Mouse (Mus musculus) liver, postnatal 0 days (tissue): ENCODE results near the gene Syce3. TPM values are rescaled to one million over a fixed set of nuclear protein-coding genes. Genes with fewer than 3 reads are reported as not detected.

Experiments
- ATAC-seq: fragments of 200-750 bp; cut with Nextera tagmentation; 2 replicates; pipeline ENCODE4 v1.8.0; 2017; ENCODE audit warnings: mild to moderate bottlenecking, moderate library complexity
- DNase-seq: peaks from one replicate; pipeline ENCODE4 v3.0.0-alpha.2; 2016
- H3K27ac ChIP-seq: fragments of 300-500 bp; sonication (generic); 2 replicates; pipeline ENCODE4 v1.5.1; 2014; ENCODE audit warnings: antibody characterized with exemption, moderate library complexity, mild to moderate bottlenecking, low read depth
- H3K27me3 ChIP-seq: fragments of 300-500 bp; sonication (generic); 2 replicates; pipeline ENCODE4 v1.6.1; 2014; ENCODE audit warnings: low read length, control low read depth, mixed read lengths; ENCODE audit not compliant: insufficient read depth
- H3K36me3 ChIP-seq: fragments of 300-500 bp; sonication (generic); replicated peaks from 2 replicates; pipeline ENCODE4 v1.6.1; 2014; ENCODE audit warnings: mild to moderate bottlenecking, control low read depth, low read length, moderate library complexity, mixed read lengths; ENCODE audit not compliant: insufficient read depth
- H3K4me1 ChIP-seq: fragments of 300-500 bp; sonication (generic); 2 replicates; pipeline ENCODE4 v1.6.1; 2014; ENCODE audit warnings: antibody characterized with exemption, mild to moderate bottlenecking, control low read depth; ENCODE audit not compliant: insufficient read depth
- H3K4me2 ChIP-seq: fragments of 300-500 bp; sonication (generic); 2 replicates; pipeline ENCODE4 v1.6.1; 2014; ENCODE audit warnings: low read depth, mild to moderate bottlenecking, low read length, moderate library complexity, mixed read lengths
- H3K4me3 ChIP-seq: fragments of 300-500 bp; sonication (generic); 2 replicates; pipeline ENCODE4 v1.5.1; 2014; ENCODE audit warnings: low read depth, low read length
- H3K9ac ChIP-seq: fragments of 300-500 bp; sonication (generic); replicated peaks from 2 replicates; pipeline ENCODE4 v1.6.1; 2014; ENCODE audit warnings: mild to moderate bottlenecking, moderate library complexity
- H3K9me3 ChIP-seq: fragments of 300-500 bp; sonication (generic); 2 replicates; pipeline ENCODE4 v1.6.1; 2016; ENCODE audit warnings: mild to moderate bottlenecking, control low read depth, low read length, mixed read lengths
- CTCF ChIP-seq: sonication (generic); IDR thresholded peaks from 2 replicates; pipeline ENCODE4 v1.5.1; 2016; ENCODE audit warnings: antibody characterized with exemption, low read depth
- EP300 ChIP-seq: IDR thresholded peaks from 2 replicates; pipeline ENCODE4 v1.6.1; 2016; ENCODE audit warnings: antibody characterized with exemption, low read depth, mild to moderate bottlenecking
- WGBS: fragments of 180-500 bp; shearing (Covaris S2); extraction: QIAGEN DNeasy Blood & Tissue Kit; methylation state at CpG from one replicate; pipeline ENCODE4 v1.1.7; 2014; ENCODE audit not compliant: insufficient replicate concordance; 5-methylcytosine and 5-hydroxymethylcytosine counted together
- polyA plus RNA-seq: library from polyadenylated mRNA; unstranded; fragments of >200 nt; fragmentation: Nextera tagmentation; extraction: Ambion mirVana; gene quantifications from 2 replicates; pipeline ENCODE4 v1.2.1, GENCODE M21; 2015

Gene Syce3
- polyA plus RNA-seq, 1 experiment from 2014 or later: not detected

- Histone ChIP-seq H3K27ac (no peak overlapping the region), H3K9ac (no peak overlapping the region), H3K27me3 (no peaks in the 10 kb centered on the region), H3K36me3 (peaks cover 31% of the 10 kb centered on the region), H3K9me3 (no peaks in the 10 kb centered on the region), H3K4me1 (peaks cover 10% of the 10 kb centered on the region), H3K4me2 (no peak overlapping the region), H3K4me3 (no peak overlapping the region)
- 88% methylated on average over 5 of the region's 5 CpGs for WGBS
- DNase-seq (peak; percentile 8), ATAC-seq (no peak)
- TF ChIP-seq EP300 (no peak), CTCF (no peak)
Observed at GRCm38 (mm10) chr15:89350447-89350846, 59.9 kb downstream of the Syce3 start.

- WGBS: 71% methylated on average over 3 of the region's 3 CpGs
- DNase-seq (no peak), ATAC-seq (no peak)
Observed at GRCm38 (mm10) chr15:89343325-89343724, 67.0 kb downstream of the Syce3 start.

DNA sequence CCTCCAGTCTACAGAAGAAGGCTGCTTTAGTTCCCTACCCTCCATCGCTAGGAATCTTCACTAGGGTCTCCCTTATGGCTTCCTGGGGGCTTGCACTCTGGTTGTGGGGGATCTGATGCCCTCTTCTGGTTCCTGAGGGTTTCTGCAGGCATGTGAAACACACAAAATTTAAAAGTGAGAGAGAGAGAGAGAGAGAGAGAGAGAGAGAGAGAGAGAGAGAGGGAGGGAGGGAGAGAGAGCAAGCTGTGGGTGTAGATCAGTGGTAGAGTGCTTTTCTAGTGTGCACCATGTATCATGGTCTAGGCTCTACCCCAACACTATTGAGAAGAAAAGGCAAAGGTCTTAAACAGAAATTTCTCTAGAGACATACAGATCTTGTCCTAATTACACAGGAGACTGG lies 68.6 kb downstream of the Syce3 start:
- no peak for DNase-seq
- 64% methylated on average over 1 of the region's 1 CpGs for WGBS

More at GRCm38 (mm10) chr15:89343325-89343724, 67.0 kb downstream of the Syce3 start:
- H3K36me3 ChIP-seq: no peaks in the 10 kb centered on the region
- H3K9me3 ChIP-seq: no peaks in the 10 kb centered on the region
- H3K4me1 ChIP-seq: no peaks in the 10 kb centered on the region
- no peak overlapping the region for H3K4me3 ChIP-seq
- TF ChIP-seq CTCF: peak; percentile 56
- no peak for TF ChIP-seq EP300
- H3K27ac ChIP-seq: no peak overlapping the region
- H3K9ac ChIP-seq: no peak overlapping the region
- H3K4me2 ChIP-seq: no peak overlapping the region
- no peaks in the 10 kb centered on the region for H3K27me3 ChIP-seq

More for the DNA sequence above, 68.6 kb downstream of the Syce3 start:
- Histone ChIP-seq H3K27me3 (no peaks in the 10 kb centered on the region), H3K4me3 (no peak overlapping the region), H3K9me3 (no peaks in the 10 kb centered on the region), H3K4me2 (no peak overlapping the region), H3K4me1 (no peaks in the 10 kb centered on the region), H3K9ac (no peak overlapping the region), H3K36me3 (no peaks in the 10 kb centered on the region), H3K27ac (no peak overlapping the region)
- TF ChIP-seq EP300 (no peak), CTCF (0 out of 2 replicates have a peak, but pooled peaks have one; percentile 16)
- no peak for ATAC-seq

Other genes starting within 250 kb of the Syce3 start
- 27.2 and 29.7 TPM in 2 replicates for gene Plxnb2, start 229.7 kb downstream of the Syce3 start, polyA plus RNA-seq
- gene Dennd6b, start 214.0 kb downstream of the Syce3 start, polyA plus RNA-seq: 2.6 and 2.7 TPM in 2 replicates
- gene Ppp6r2, start 198.9 kb downstream of the Syce3 start, polyA plus RNA-seq: 13.9 and 18.1 TPM in 2 replicates
- gene Sbf1, start 95.2 kb downstream of the Syce3 start, polyA plus RNA-seq: 16.5 and 17.0 TPM in 2 replicates
- 1.4 and 3.7 TPM in 2 replicates for gene Adm2, start 87.8 kb downstream of the Syce3 start, polyA plus RNA-seq
- gene Miox, start 76.1 kb downstream of the Syce3 start, polyA plus RNA-seq: 22.9 and 27.0 TPM in 2 replicates
- 22.1 and 24.0 TPM in 2 replicates for gene Lmf2, start 54.8 kb downstream of the Syce3 start, polyA plus RNA-seq
- gene Ncaph2, start 54.8 kb downstream of the Syce3 start, polyA plus RNA-seq: 59.4 and 59.8 TPM in 2 replicates
- gene Sco2, start 36.7 kb downstream of the Syce3 start, polyA plus RNA-seq: 9.1 and 10.1 TPM in 2 replicates
- 5.8 and 7.7 TPM in 2 replicates for gene Tymp, start 33.5 kb downstream of the Syce3 start, polyA plus RNA-seq
- 1.8 and 2.0 TPM in 2 replicates for gene Odf3b, start 31.2 kb downstream of the Syce3 start, polyA plus RNA-seq
- gene Klhdc7b, start 25.6 kb downstream of the Syce3 start, polyA plus RNA-seq: not detected in 2 replicates
- 10.7 and 12.4 TPM in 2 replicates for gene Cpt1b, start 15.4 kb upstream of the Syce3 start, polyA plus RNA-seq
- gene C730034F03Rik, start 19.1 kb upstream of the Syce3 start, polyA plus RNA-seq: 0.64 and 1.5 TPM in 2 replicates
- gene Gm44502, start 19.2 kb upstream of the Syce3 start, polyA plus RNA-seq: not detected in 2 replicates
- gene Chkb, start 19.4 kb upstream of the Syce3 start, polyA plus RNA-seq: 42.7 and 44.3 TPM in 2 replicates
- gene Mapk8ip2, start 43.4 kb upstream of the Syce3 start, polyA plus RNA-seq: not detected in 2 replicates
- 4.7 and 5.5 TPM in 2 replicates for gene Arsa, start 66.9 kb upstream of the Syce3 start, polyA plus RNA-seq
- gene Shank3, start 89.1 kb upstream of the Syce3 start, polyA plus RNA-seq: 0.27 and 0.81 TPM in 2 replicates
- gene Acr, start 157.8 kb upstream of the Syce3 start, polyA plus RNA-seq: 0.09 TPM in 1 of 2 replicates, not detected in the other
- 2.8 and 3.2 TPM in 2 replicates for gene Rabl2, start 181.4 kb upstream of the Syce3 start, polyA plus RNA-seq